Mouse (Mus musculus): ENCODE data around the gene Tenm3. TPM values are rescaled to one million over a fixed set of nuclear protein-coding genes. Genes with fewer than 3 reads are reported as not detected.
A peak's percentile ranks its signal among the peaks of the same experiment; 100 is the strongest.

Tenm3 gene
- total RNA-seq, 2 experiments from 2014 or later = 61.8 to 76.5 TPM

DNA sequence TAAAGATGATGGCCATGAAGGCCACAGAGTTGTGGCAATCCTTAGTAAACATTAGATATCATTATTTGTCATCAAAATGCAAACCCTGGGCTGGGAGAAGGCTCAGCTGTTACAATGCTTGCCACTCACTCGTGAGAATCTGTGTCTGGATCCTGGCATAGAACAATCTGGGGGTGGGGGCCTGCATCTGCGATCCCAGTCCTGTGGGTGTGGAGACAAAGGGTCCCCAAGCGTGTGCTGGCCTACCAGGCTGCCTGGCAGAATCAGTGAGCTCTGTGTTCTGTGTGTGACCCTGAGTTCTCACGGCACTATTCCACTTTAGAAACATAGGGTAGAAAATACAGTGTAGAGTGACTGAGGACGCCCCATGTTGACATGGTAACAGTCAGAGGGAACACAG, 468.6 kb downstream of the Tenm3 start:
- H3K4me3 ChIP-seq = no peak overlapping the region
- no peak overlapping the region for H3K27ac ChIP-seq
- no peak for TF ChIP-seq CTCF (IDR thresholded peaks at IDR 0.05)
- intact Hi-C loops (cut with DNase I) = loop anchor here (5.0 kb wide), 1 partner anchor 132 kb away; no protein-coding TSS in a partner anchor
- no peak for DNase-seq (ENCODE audit: extremely low spot score in 1 of 2, low spot score in 2 of 2)

DNA sequence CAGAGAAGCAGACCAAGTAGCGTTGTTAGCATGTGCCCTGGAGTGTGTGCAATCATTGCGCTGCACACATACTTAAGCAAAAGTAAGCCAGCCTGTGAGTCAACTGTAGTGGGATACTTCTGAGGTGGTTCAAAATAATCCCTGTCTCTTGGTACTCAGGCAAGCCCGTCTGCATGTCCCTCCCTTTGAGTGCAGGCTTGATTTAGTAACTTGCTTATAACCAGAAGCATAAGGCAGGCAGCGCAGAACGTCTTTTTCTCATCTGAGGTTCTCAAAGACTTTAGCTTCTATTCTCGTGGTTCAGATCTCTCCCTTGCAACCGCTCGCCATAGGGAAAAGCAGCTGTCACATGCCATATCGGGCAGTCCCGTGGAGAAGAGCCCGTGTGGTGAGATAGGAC, 470.3 kb downstream of the Tenm3 start:
- no peak overlapping the region for H3K4me3 ChIP-seq
- DNase-seq (ENCODE audit: extremely low spot score in 1 of 2, low spot score in 2 of 2) = no peak
- TF ChIP-seq CTCF (IDR thresholded peaks at IDR 0.05) = no peak
- intact Hi-C loops (cut with DNase I) = no loop called here
- no peak overlapping the region for H3K27ac ChIP-seq

DNA sequence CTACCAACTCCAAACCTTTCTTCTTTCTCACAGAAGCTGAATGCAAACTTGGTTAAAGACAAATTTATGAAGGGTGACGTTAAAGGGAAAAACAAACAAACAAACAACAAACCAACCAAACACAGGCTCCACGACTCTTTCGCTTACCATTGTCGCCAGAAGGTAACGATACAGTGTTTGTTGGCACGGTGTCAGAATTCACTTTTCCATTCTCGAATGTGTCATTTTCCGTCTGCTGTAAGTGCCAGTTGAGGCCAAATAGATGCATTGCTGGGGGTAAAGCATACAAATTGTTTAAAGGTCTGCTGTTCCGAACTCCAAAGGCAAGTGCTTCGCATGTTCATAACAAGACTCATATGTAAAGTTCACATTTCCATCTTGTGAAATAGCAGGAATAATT, 476.6 kb downstream of the Tenm3 start:
- TF ChIP-seq CTCF (IDR thresholded peaks at IDR 0.05) = no peak
- Histone ChIP-seq H3K27ac (no peak overlapping the region), H3K4me3 (no peak overlapping the region)
- no peak for DNase-seq (ENCODE audit: extremely low spot score in 1 of 2, low spot score in 2 of 2)
- intact Hi-C loops (cut with DNase I) = no loop called here

DNA sequence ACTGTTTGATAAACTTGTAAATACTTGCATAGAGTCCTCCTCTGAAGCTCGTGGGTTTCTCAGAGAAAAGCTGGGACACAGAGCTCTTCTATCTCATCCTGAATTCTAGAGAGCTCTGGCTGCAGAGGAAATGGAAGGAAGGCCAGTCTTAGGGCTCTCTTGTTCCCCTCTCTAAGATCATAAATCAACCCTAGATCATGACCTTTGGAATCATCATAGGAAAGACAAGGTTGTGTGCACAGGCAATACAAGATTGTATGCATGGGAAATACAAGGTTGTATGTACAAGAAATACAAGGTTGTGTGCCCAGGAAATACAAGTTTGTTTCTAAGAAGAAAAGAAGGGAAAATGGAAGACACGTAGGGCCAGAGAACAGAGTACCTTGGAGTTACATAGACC, 486.9 kb downstream of the Tenm3 start:
- intact Hi-C loops (cut with DNase I) = no loop called here
- no peak overlapping the region for H3K27ac ChIP-seq
- H3K4me3 ChIP-seq = no peak overlapping the region
- no peak for TF ChIP-seq CTCF (IDR thresholded peaks at IDR 0.05)
- no peak for DNase-seq (ENCODE audit: extremely low spot score in 1 of 2, low spot score in 2 of 2)

DNA sequence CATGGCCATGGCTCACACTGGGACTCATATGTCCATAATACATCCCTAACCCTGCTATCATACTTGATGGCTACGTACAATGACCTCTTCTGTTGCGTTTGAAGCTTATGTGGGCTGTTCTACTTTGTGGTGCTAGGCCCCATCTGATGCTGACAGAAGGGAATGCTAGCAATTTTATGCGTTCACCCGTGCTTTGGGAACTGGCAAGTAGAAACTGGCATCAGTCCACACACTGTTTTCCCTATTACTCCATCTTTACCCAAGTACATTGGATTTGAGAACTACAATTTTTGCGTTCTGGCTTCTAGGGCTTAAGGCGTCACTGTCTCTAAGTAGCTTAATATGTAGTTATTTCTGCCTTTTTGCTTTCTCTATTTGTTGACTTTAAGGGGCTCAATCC, 490.3 kb downstream of the Tenm3 start:
- DNase-seq (ENCODE audit: extremely low spot score in 1 of 2, low spot score in 2 of 2) = no peak
- Histone ChIP-seq H3K4me3 (no peak overlapping the region), H3K27ac (no peak overlapping the region)
- intact Hi-C loops (cut with DNase I) = no loop called here
- no peak for TF ChIP-seq CTCF (IDR thresholded peaks at IDR 0.05)

DNA sequence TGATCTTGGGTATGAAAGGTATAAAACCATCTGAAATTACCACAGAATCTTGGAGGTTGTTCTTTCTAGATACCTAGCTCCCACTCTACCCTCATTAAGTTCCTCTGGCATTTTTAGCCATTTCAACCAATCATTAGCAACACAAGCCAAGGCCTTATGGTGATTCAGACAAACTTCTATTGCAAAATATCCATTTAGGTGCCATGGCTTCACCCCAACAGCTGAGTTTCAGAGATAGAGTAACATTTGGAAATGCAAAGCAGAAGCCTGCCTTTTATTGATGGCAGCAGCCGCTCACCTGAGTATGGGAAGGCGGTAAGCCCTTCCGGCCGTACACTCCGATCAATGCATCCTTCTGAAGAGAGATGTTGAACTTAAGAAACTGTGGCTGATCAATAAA, 494.9 kb downstream of the Tenm3 start:
- no peak for TF ChIP-seq CTCF (IDR thresholded peaks at IDR 0.05)
- intact Hi-C loops (cut with DNase I) = no loop called here
- Histone ChIP-seq H3K4me3 (no peak overlapping the region), H3K27ac (no peak overlapping the region)
- no peak for DNase-seq (ENCODE audit: extremely low spot score in 1 of 2, low spot score in 2 of 2)

DNA sequence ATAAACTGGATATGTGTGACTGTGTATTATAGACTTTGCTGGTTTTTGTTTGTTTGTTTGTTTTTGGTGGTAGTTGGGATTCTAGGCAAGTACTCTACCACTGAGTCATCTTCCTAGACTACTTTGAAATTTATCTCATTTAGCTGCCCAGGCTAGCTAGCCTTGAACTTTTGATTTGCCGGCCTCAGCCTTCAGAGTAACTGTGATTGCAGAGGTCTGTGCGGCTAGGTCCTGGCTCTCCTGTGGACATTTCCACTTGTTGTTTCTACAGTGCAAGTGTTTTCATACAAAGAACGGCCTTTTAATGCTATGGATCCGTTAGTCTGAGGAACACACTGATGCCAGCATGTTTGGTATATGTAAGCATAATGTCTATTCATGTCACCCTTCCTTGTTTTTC, 495.4 kb downstream of the Tenm3 start:
- Histone ChIP-seq H3K27ac (no peak overlapping the region), H3K4me3 (no peak overlapping the region)
- intact Hi-C loops (cut with DNase I) = no loop called here
- no peak for DNase-seq (ENCODE audit: extremely low spot score in 1 of 2, low spot score in 2 of 2)
- TF ChIP-seq CTCF (IDR thresholded peaks at IDR 0.05) = no peak

DNA sequence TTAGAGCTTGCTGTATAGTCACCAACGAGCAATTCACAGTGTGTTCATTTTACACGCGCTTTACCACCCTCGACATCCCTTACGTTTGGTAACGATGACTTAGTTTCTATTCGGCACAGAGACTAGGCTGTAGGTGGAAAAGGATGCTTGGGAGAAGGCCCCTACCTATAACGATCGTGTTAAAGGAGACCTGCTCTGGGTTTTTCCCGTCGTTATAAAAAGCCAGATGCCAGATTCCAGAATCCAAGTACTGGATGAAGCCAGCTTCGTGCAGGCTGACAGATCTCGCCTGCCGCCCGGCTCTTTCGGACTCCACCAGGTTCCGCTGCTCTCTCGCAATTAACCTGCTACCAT, 500.7 kb downstream of the Tenm3 start:
- no peak for TF ChIP-seq CTCF (IDR thresholded peaks at IDR 0.05)
- intact Hi-C loops (cut with DNase I) = no loop called here
- no peak for DNase-seq (ENCODE audit: extremely low spot score in 1 of 2, low spot score in 2 of 2)
- Histone ChIP-seq H3K4me3 (peak overlapping the region; percentile 14; the same call in 1 of the 2 replicates), H3K27ac (no peak overlapping the region)

DNA sequence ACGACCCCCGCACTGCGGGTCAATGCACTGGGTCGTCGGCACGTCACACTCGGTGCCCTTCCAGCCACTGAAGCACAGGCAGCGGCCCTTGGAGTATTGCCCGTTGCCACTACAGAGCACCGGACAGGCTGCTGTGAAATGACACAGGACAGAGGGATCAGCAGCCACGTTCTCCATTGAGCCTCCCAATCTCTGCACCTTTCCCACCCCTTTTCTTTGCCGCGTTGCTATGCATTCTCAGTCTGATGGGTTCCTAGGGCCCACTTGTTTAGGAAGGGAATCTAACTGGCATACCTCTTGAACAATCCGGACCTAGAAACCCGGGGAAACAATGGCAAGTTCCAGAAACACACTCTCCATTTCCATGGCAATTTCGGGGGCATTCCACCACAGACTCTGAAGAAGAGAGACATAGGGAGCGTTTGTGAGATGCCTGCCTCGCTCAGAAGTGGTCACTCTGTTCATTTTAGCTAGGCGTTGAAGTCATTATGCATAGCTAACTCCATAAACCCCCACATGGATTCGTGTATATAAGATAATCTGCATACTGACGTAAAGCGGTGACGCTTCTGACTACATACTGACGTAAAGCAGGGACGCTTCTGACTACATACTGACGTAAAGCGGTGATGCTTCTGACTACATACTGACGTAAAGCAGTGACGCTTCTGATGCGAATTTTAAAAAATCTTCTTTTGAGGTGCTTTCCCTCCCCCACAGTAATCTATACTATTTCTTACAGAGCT, 501.3 kb downstream of the Tenm3 start:
- intact Hi-C loops (cut with DNase I) = no loop called here
- Histone ChIP-seq H3K27ac (no peak overlapping the region), H3K4me3 (no peak overlapping the region)
- DNase-seq (ENCODE audit: extremely low spot score in 1 of 2, low spot score in 2 of 2) = no peak
- TF ChIP-seq CTCF (IDR thresholded peaks at IDR 0.05) = no peak

DNA sequence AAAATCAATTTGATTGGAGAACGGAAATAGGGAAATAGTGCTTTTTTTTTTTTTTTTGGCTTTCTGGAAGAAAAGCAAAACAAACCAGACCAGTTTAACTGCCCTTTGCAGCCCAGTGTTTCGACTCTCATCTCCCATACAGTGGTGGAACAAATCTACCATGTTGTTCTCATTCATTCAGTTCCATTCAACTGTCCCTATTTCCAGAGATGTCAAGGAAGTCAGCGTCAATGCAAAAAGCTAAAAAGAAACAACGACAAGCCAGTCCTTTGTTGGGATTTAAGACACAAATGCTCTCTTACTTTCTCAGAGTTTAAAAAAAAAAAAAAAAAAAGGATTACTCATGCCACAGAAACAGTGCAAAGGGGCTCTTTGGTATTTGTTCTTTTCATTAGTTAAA, 502.1 kb downstream of the Tenm3 start:
- no peak overlapping the region for H3K27ac ChIP-seq
- DNase-seq (ENCODE audit: extremely low spot score in 1 of 2, low spot score in 2 of 2) = no peak
- no peak overlapping the region for H3K4me3 ChIP-seq
- intact Hi-C loops (cut with DNase I) = no loop called here
- TF ChIP-seq CTCF (IDR thresholded peaks at IDR 0.05) = no peak

DNA sequence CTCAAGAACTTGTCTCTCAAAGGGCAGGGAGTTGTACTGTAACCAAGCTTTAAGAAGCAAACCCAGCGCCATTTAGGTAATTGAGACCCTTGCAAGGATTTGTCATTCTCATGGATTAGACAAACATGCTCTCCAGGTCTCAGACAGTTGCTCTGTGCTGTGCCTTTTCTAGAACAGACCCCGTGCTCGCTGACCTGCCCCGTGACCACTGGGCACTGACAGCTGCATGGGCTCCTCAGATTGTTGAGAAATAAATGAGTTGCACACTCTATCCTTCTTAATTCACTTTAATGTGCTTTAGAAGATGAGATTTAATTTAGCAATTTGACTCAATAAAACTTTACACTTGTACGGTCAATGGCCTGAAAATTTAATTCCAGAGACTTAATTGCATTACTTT, 502.5 kb downstream of the Tenm3 start:
- intact Hi-C loops (cut with DNase I) = no loop called here
- no peak overlapping the region for H3K4me3 ChIP-seq
- no peak for DNase-seq (ENCODE audit: extremely low spot score in 1 of 2, low spot score in 2 of 2)
- no peak overlapping the region for H3K27ac ChIP-seq
- no peak for TF ChIP-seq CTCF (IDR thresholded peaks at IDR 0.05)

DNA sequence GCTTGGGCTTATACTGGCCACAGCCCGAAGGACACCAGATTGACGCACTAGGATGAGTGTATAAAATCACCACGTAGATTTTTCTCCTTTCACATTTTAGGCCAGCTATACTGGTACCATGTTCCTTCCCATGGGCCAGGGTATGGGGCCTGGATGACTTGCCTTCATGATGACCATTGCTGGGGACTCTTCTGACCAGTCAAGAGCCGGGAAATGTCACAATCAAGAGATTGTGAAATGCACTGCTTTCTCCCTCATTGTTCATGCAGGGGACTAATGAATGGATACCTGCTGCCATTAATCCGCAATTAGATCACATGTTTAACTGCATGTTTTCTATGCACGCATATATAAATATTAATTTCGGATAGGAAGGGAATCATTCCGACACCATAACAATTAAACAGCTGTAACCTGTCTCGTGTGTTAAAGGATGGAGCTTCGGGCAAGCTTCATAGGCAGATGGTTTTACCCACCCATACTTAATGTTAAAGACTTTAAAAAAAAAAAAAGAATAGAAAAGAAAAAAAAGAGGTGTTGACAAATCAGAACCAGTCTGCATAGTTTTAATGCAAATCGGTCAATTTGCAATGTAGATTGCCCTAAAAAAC, 521.0 kb downstream of the Tenm3 start:
- intact Hi-C loops (cut with DNase I) = no loop called here
- Histone ChIP-seq H3K27ac (no peak overlapping the region), H3K4me3 (no peak overlapping the region)
- TF ChIP-seq CTCF (IDR thresholded peaks at IDR 0.05) = no peak
- no peak for DNase-seq (ENCODE audit: extremely low spot score in 1 of 2, low spot score in 2 of 2)

DNA sequence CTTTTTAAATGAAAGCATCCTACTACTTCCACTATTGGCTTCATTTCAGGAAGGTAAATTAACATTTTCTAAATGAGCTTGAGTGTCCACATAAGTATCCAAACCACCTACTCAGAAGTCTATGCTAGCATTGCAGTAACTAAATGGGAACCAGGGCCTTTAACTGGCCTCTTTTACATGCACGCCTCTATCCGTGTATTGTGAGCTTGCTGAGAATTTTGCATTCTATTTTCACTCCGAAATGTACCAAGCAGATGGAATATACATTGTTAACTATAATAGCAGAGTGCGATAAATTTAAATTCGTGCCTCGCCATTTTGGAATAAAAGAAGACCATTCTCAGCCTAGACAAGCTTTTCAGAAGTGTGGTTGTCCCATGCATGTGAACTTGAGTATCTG, 521.5 kb downstream of the Tenm3 start:
- no peak overlapping the region for H3K27ac ChIP-seq
- H3K4me3 ChIP-seq = no peak overlapping the region
- intact Hi-C loops (cut with DNase I) = no loop called here
- no peak for DNase-seq (ENCODE audit: extremely low spot score in 1 of 2, low spot score in 2 of 2)
- TF ChIP-seq CTCF (IDR thresholded peaks at IDR 0.05) = no peak

All from left cerebral cortex, adult 2 months (tissue).